Mouse (Mus musculus) hindbrain, embryonic 14.5 days (tissue): ENCODE data around the gene Derl2. TPM values are rescaled to one million over a fixed set of nuclear protein-coding genes. Genes with fewer than 3 reads are reported as not detected.

Experiments
- ATAC-seq: fragments of 200-750 bp; cut with Nextera tagmentation; 2 replicates; pipeline ENCODE4 v1.8.0; 2017; ENCODE audit warnings: moderate number of reproducible peaks, mild to moderate bottlenecking, moderate TSS enrichment, moderate library complexity; ENCODE audit not compliant: low FRiP score
- DNase-seq: peaks from one replicate; pipeline ENCODE4 v3.0.0-alpha.2; 2015; ENCODE audit warnings: low spot score
- H3K27ac ChIP-seq: fragments of 300-500 bp; sonication (generic); 2 replicates; pipeline ENCODE4 v1.5.1; 2014; ENCODE audit warnings: mild to moderate bottlenecking, moderate library complexity
- H3K27me3 ChIP-seq: fragments of 300-500 bp; sonication (generic); 2 replicates; pipeline ENCODE4 v1.6.1; 2014; ENCODE audit warnings: mild to moderate bottlenecking, low read length, mixed read lengths; ENCODE audit not compliant: control insufficient read depth, insufficient read depth
- H3K36me3 ChIP-seq: fragments of 300-500 bp; sonication (generic); replicated peaks from 2 replicates; pipeline ENCODE4 v1.6.1; 2014; ENCODE audit not compliant: control insufficient read depth, insufficient read depth
- H3K4me1 ChIP-seq: fragments of 300-500 bp; sonication (generic); replicated peaks from 2 replicates; pipeline ENCODE4 v1.6.1; 2014; ENCODE audit warnings: antibody characterized with exemption, low read length, mixed read lengths; ENCODE audit not compliant: control insufficient read depth, insufficient read depth
- H3K4me2 ChIP-seq: fragments of 300-500 bp; sonication (generic); replicated peaks from 2 replicates; pipeline ENCODE4 v1.6.1; 2014; ENCODE audit warnings: mild to moderate bottlenecking, moderate library complexity
- H3K4me3 ChIP-seq: fragments of 300-500 bp; sonication (generic); replicated peaks from 2 replicates; pipeline ENCODE4 v1.5.1; 2014; ENCODE audit warnings: mild to moderate bottlenecking, low read length
- H3K9ac ChIP-seq: fragments of 300-500 bp; sonication (generic); 2 replicates; pipeline ENCODE4 v1.6.1; 2014
- H3K9me3 ChIP-seq: fragments of 300-500 bp; sonication (generic); 2 replicates; pipeline ENCODE4 v1.6.1; 2016; ENCODE audit warnings: low read length; ENCODE audit not compliant: control insufficient read depth
- WGBS: fragments of 180-500 bp; shearing (Covaris S2); extraction: QIAGEN DNeasy Blood & Tissue Kit; methylation state at CpG from one replicate; pipeline ENCODE4 v1.1.7; 2014; 5-methylcytosine and 5-hydroxymethylcytosine counted together
- polyA plus RNA-seq: library from polyadenylated mRNA; unstranded; fragments of >200 nt; fragmentation: Nextera tagmentation; extraction: Ambion mirVana; gene quantifications from 2 replicates; pipeline ENCODE4 v1.2.1, GENCODE M21; 2014

The Derl2 gene
- polyA plus RNA-seq = 30.2 and 37.1 TPM in 2 replicates

DNA sequence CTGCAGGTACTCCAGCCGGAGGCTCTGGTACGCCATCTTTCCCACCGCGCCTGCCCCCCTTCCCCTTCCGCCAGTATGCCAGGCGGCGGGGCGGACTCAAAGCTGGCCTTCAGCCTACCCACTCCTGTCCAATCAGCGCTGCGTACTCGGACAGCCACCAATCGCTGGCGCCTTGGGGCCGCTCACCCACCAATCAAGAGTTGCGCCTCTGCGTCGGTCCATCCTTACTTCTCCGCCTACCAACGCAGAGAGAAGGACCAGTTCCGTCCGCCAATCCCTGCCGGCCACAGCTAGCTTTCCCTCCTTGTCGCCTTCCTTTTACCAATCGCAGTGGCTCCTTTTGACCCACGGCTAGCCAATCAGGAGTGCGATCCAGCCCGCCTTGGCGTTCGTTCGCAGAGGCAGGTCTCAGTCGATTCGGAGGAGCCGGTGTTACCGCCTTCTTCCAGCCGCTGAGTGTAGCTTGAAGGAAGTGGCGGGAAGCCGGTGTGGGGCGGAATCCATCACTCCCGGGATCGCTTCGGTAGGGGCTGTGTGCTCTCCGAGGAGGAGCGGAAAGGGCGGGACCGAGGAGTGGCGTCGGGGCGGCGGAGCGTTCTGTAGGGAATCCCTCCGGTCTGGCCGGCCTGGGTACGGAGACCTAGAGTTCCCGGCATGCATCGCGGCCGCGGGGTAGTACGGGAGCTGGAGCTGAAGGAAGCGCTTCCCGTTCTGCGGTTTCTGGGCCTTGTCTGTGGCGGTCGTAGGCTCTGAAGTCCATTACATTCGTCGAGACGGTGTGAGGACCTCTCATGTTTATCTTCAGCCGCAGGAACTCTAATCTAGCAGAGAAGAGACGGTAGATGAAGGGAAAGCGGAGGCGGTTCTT is at the start of gene Derl2, which contains the start of gene Mis12:
Derl2 (minus strand) TSS at position 641 of the 868 bp plus-strand sequence.
Mis12 (plus strand) TSS at position 411 of the 868 bp plus-strand sequence.
- ATAC-seq = peak; percentile 100

DNA sequence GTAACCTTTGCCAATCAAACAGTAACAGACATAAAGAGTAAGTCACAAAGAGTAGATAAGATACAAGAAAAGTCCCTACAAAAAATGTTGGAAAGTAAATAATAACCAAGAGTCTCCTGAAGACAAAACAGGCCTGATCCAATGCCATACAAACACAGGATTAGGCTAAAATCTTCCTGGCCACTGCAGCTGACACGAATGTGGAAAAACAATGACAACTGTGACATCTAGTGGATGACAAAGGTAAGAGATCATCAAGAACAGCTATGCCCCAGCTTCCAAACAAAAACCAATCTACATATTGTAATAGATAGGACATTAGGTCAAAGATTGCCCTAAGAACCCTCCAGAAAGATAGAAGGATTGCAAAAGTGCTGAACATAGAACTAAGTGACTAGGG is 32.9 kb upstream of the Derl2 start:
- H3K4me2 ChIP-seq = no peak overlapping the region
- DNase-seq (peak; percentile 79), ATAC-seq (no peak)
- no peaks in the 10 kb centered on the region for H3K4me1 ChIP-seq
- WGBS = 3% methylated on average over 1 of the region's 1 CpGs
- H3K27ac ChIP-seq = no peak overlapping the region
- no peaks in the 10 kb centered on the region for H3K27me3 ChIP-seq
- H3K36me3 ChIP-seq = no peaks in the 10 kb centered on the region
- no peak overlapping the region for H3K9ac ChIP-seq
- no peaks in the 10 kb centered on the region for H3K9me3 ChIP-seq
- no peak overlapping the region for H3K4me3 ChIP-seq

More for the DNA sequence above, at the start of gene Derl2, which contains the start of gene Mis12:
- Histone ChIP-seq H3K4me3 (peak within 1 kb of the TSS; percentile 68), H3K36me3 (peaks cover 4% of the 10 kb centered on the region; the same call in 1 of the 2 replicates), H3K9me3 (no peaks in the 10 kb centered on the region), H3K4me1 (peaks cover 32% of the 10 kb centered on the region), H3K27ac (peak within 1 kb of the TSS; percentile 76), H3K4me2 (peak within 1 kb of the TSS; percentile 80), H3K9ac (peak within 1 kb of the TSS; percentile 80), H3K27me3 (no peaks in the 10 kb centered on the region)
- WGBS = under 1% methylated on average over 71 of the region's 71 CpGs
- peak; percentile 96 for DNase-seq

DNA sequence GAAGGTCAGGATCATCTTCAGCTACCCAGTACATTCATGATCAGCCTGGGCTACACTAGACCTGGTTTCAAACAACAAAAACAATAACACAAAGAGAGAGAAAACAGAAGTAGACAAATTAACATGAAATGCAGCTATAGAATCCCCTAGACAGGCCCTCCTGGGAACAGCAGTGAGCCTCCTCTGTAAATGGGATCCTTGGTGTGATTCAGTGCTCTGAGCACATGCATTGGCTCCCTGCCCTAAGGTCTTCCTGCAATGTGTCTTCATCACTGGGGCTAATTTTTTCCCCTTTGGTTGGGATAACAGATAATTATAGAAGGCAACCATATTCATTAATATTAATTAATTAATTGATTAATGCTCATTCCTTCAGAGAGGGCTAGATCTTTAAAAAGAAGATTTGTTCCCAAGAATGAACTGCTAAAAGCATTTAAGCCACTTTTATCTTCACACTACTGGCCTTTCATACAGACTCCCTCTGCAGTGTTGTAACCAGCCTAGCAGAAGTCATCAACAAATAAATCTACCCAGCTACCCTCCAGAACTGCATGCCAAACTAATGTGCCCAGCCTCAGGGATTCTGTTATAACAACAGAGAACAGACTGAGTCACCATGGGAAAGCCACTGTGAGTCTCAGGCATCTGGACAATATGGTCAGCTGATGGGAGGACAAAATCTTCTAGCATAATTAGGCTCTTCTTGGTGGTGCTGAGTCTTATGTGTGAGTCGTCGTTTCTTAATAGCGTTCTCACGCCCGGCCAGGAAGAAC is 20.1 kb upstream of the Derl2 start:
- Histone ChIP-seq H3K27me3 (no peaks in the 10 kb centered on the region), H3K9me3 (no peaks in the 10 kb centered on the region), H3K9ac (no peak overlapping the region), H3K27ac (no peak overlapping the region), H3K4me2 (no peak overlapping the region), H3K4me3 (no peak overlapping the region), H3K4me1 (no peaks in the 10 kb centered on the region), H3K36me3 (no peaks in the 10 kb centered on the region)
- 96% methylated on average over 5 of the region's 5 CpGs for WGBS
- ATAC-seq (no peak), DNase-seq (no peak)

DNA sequence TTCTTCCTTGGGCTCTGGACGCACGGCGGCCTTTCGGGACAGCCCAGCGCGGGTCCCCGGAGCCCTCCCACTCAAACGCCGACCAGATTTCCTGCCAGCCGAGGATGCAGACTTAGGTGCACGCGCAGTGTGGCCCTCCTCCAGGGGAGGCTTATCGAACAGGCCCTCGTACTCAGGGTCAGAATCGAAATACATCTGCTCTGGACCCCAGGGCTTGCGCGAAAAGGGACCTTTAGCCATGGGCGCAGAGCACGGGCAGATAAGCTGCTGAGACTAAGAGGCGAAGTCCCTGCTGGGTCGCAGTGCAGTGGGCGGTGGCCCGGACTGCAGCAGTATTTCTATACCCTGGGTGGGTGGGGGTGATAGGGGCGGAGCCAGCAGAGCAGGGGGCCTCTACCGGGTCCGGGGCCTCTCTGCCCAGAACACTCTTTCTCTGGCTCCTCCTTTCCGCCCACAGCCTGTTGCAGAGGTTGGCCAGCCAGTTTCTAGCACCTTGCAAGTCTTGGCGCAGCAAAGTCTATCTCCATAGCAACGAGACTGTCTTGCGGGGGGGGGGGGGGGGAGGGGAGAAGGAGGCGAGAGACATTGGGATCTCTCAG is 13.6 kb upstream of the Derl2 start, which contains the start of gene 6330403K07Rik:
6330403K07Rik (minus strand) TSS at position 351 of the 599 bp plus-strand sequence.
- H3K9me3 ChIP-seq = no peaks in the 10 kb centered on the region
- peak within 1 kb of the TSS; percentile 84 for H3K4me3 ChIP-seq
- 2% methylated on average over 31 of the region's 31 CpGs for WGBS
- H3K9ac ChIP-seq = peak within 1 kb of the TSS; percentile 99
- peak within 1 kb of the TSS; percentile 98 for H3K27ac ChIP-seq
- H3K27me3 ChIP-seq = no peaks in the 10 kb centered on the region
- peaks cover 1% of the 10 kb centered on the region; the same call in 1 of the 2 replicates for H3K36me3 ChIP-seq
- H3K4me1 ChIP-seq = peaks cover 17% of the 10 kb centered on the region
- H3K4me2 ChIP-seq = peak within 1 kb of the TSS; percentile 85
- ATAC-seq = peak; percentile 94
- DNase-seq = peak; percentile 77

DNA sequence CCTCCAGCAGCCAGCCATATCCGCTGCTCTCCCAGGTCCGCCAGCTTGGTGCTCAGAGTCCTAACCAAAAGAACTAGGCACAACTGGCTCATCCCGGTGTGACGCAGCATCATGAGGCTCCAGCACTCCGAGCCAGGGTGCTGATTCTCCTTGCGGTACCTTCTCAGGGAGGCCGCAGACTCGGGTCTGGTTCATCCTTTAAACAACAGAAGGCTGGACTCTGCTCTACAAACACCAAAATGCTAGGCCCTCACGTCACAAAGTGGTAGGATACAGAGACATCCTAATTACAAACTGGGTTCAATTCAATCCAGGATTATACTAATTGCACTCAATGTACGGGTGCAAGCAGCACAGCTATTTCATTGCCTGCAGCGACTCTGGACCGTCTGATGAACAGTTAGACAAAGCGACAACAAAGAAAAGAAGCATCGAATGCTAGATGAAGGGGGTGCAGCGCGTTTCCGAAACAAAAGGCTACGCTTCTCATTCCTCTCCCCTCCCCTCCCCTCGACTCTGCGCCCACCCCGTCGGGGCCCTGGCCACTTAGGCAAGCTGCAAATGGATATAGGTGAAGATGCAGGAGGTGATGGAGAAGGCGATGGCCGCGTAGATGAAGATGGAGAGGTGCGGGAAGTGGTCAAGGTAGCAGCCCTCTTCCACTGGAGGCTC is 13.0 kb upstream of the Derl2 start:
- ATAC-seq = peak; percentile 31
- WGBS = 3% methylated on average over 26 of the region's 26 CpGs
- peak; percentile 64 for DNase-seq

DNA sequence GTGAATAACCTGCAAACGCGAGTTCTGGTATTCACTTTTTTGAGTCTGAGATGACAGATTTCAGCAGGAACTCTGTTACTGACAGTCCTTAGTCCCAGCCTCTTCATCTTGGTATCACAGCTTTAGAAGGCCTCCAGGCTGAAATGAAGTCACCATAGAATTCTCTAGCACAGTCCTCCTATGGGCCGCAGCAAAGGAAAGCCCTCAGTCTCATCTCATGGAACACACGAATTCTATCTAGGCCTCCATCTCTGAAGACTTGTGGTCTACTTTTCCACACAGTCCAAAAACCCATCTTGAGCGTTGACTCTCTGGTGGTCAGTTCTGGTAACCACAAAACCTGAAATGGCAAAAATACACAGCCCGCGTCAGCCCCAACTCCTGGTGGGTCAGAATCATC is 12.4 kb upstream of the Derl2 start:
- Histone ChIP-seq H3K27me3 (no peaks in the 10 kb centered on the region), H3K27ac (peak overlapping the region; percentile 98), H3K9me3 (no peaks in the 10 kb centered on the region), H3K9ac (peak overlapping the region; percentile 99), H3K4me3 (peak overlapping the region; percentile 84), H3K4me2 (peak overlapping the region; percentile 85), H3K4me1 (peaks cover 17% of the 10 kb centered on the region), H3K36me3 (peaks cover 13% of the 10 kb centered on the region)
- ATAC-seq (no peak), DNase-seq (no peak)
- 51% methylated on average over 7 of the region's 7 CpGs for WGBS

More for the DNA sequence above, 13.0 kb upstream of the Derl2 start:
- H3K4me3 ChIP-seq = peak overlapping the region; percentile 84
- peak overlapping the region; percentile 98 for H3K27ac ChIP-seq
- H3K4me1 ChIP-seq = peaks cover 17% of the 10 kb centered on the region
- peak overlapping the region; percentile 99 for H3K9ac ChIP-seq
- H3K36me3 ChIP-seq = peaks cover 7% of the 10 kb centered on the region
- peak overlapping the region; percentile 85 for H3K4me2 ChIP-seq
- H3K27me3 ChIP-seq = no peaks in the 10 kb centered on the region
- H3K9me3 ChIP-seq = no peaks in the 10 kb centered on the region

DNA sequence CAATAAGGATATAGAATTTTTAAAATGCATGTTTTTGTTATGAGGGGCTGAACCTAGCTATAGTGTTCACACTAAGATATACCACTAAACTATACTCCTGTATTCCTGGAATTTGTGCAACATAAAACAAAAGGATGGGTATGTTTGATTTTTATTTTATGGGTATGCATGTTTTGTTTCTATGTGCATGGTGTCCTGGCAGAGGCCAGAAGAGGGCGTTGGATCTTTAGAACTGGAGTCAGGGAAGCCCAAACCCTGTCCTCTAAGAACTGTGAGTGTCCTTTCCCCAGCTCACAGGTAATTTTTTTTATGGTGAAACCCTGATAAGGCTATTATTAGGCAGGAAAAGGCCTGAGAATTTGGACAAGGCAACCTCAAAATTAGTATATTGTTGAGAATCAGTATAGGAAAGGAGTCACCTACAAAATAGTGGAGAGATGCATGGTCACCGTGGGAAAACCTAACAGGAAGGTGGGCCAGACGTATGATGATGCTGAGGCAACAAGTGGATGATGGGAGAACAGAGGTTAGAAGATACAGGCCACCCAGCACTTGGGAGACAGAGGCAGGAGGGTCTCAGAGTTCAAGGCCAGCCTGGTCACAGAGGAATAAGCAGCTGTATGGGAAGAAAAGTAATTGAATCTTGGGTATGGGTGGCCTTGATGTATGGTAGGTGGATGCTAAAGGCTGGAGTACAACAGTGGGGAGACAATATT is 9.9 kb upstream of the Derl2 start:
- Histone ChIP-seq H3K27me3 (no peaks in the 10 kb centered on the region), H3K9me3 (no peaks in the 10 kb centered on the region), H3K4me2 (no peak overlapping the region), H3K4me3 (no peak overlapping the region), H3K27ac (no peak overlapping the region), H3K4me1 (peaks cover 17% of the 10 kb centered on the region), H3K36me3 (peaks cover 37% of the 10 kb centered on the region), H3K9ac (no peak overlapping the region)
- no peak for ATAC-seq
- DNase-seq = no peak
- WGBS = 74% methylated on average over 3 of the region's 3 CpGs

DNA sequence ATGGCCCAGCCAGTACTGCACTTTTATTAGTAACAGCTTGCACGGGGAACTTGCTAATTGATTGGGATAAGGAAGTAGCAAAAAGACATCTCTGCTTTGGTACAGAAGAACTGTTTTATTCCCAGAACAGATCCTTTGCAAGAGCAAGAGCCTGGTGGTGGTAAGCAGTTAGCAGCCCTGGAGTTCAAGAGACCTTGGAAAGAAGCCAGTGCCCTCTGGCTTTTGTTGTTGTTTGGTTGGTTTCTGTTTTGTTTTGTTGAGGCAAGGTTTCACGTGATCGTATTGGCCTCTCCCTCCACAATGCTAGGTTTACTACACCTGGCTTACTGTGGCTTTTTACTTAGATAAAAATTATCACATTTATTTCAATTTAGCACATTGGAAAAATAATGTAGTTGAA is 8.6 kb upstream of the Derl2 start:
- no peak for DNase-seq
- no peak overlapping the region for H3K9ac ChIP-seq
- H3K4me2 ChIP-seq = no peak overlapping the region
- ATAC-seq = no peak
- peaks cover 37% of the 10 kb centered on the region for H3K36me3 ChIP-seq
- WGBS = 69% methylated on average over 3 of the region's 3 CpGs
- H3K4me1 ChIP-seq = peaks cover 17% of the 10 kb centered on the region
- H3K4me3 ChIP-seq = no peak overlapping the region
- no peaks in the 10 kb centered on the region for H3K27me3 ChIP-seq
- no peak overlapping the region for H3K27ac ChIP-seq
- H3K9me3 ChIP-seq = no peaks in the 10 kb centered on the region
